ENCODE assay signal across 15 mouse cellular contexts in the genomic region with DNA sequence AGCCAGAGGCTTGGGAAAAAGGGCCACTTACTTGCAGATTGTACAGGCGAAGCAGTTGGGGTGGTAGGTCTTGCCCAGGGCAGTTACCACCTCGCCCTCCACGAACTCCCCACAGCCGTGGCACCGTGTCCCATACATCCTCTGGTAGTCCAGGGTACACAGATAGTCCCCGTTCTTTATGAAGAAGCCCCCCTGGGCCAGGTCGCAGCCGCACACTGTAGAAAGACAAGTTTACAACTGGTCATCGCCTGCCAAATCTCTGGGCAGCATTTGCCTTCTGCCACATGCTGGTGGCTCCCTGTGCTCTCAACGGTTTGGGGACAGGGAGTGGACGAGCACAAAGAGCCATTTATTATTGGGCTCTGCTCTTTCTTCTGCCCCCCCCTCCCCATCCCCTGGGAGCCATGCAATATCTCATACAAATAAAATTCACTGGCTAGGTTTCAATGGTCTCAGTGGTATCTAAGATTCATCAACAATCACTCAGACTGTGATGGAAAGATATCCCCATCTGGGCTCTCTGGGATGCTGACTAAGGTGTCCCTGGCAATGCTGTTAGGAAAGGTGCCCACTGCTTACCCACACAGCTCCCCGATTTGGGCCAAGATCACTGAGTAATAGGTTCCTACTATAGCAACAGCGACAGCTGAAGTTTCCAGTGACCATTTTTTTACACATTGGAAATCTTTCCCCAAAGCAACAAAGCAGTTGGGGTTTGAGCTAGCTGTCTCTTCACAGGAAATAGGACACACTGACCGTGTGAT.
DNase-seq lines count a peak whose midpoint lies in the region; ATAC-seq and TF ChIP-seq lines count a peak whose summit lies in the region.
"Had no signal": no experiment of that assay in that cellular context is flagged by ENCODE, and none has a peak within 500 bp of the region (broad histone marks: within the 10 kb centered on the region; RNA-seq: fewer than 3 reads in every experiment).

No protein-coding gene starts in this region.

- no peak for ATAC-seq in heart, embryonic 11.5 days (replicated peaks; ENCODE audit: insufficient number of reproducible peaks, low FRiP score, low TSS enrichment)
- 0 out of 2 replicates have a peak, but pooled peaks have one; percentile 15 for ATAC-seq in lung, embryonic 16.5 days (ENCODE audit: low read depth)
- ATAC-seq: liver, embryonic 12.5 days; midbrain, embryonic 13.5 days had no signal

- intact Hi-C loops in heart, postnatal 10 days (cut with DNase I), result loop anchor here (10.0 kb wide), 1 partner anchor 299 kb away; a partner anchor contains a TSS

- 71% methylated on average over 14 of the region's 14 CpGs for WGBS in heart, embryonic 11.5 days (ENCODE audit: insufficient replicate concordance)
- 64% methylated on average over 14 of the region's 14 CpGs for WGBS in lung, embryonic 16.5 days

- H3K36me3 ChIP-seq in heart, embryonic 11.5 days (ENCODE audit: control insufficient read depth, insufficient read depth, low read length), result peaks cover 4% of the 10 kb centered on the region
- peaks cover 2% of the 10 kb centered on the region; the same call in 1 of the 2 replicates for H3K36me3 ChIP-seq in lung, embryonic 16.5 days (ENCODE audit: control insufficient read depth, insufficient read depth, low read length)
- H3K36me3 ChIP-seq: hindbrain, embryonic 15.5 days; liver, embryonic 12.5 days; midbrain, embryonic 13.5 days had no signal

- H3K9me3 ChIP-seq in heart, embryonic 11.5 days (replicated peaks; ENCODE audit: control insufficient read depth, low read length), result no peaks in the 10 kb centered on the region
- H3K9me3 ChIP-seq in lung, embryonic 16.5 days (ENCODE audit: control insufficient read depth, low read length), result no peaks in the 10 kb centered on the region
- H3K9me3 ChIP-seq: hindbrain, embryonic 15.5 days; liver, embryonic 12.5 days; midbrain, embryonic 13.5 days had no signal

- no peak for DNase-seq in heart, postnatal 10 days
- no peak for DNase-seq in lung, postnatal 10 days
- DNase-seq in Muller cell, postnatal 12 days (ENCODE audit: inconsistent ontology term), result peak; percentile 93
- DNase-seq in kidney, adult 18-20 months, result no peak
- DNase-seq in kidney, adult 8-10 months, result no peak
- DNase-seq: adrenal gland, postnatal 36 days; cerebellum, adult 11-12 months; lung, postnatal 36 days had no signal

- 0 out of 2 replicates have a peak overlapping the region, but pooled peaks have one; percentile 16 for H3K9ac ChIP-seq in heart, embryonic 11.5 days (ENCODE audit: low read depth, low read length)
- no peak overlapping the region for H3K9ac ChIP-seq in lung, embryonic 16.5 days (ENCODE audit: low read length)
- H3K9ac ChIP-seq: hindbrain, embryonic 15.5 days; liver, embryonic 12.5 days; midbrain, embryonic 13.5 days had no signal

- H3K4me3 ChIP-seq in heart, embryonic 11.5 days (ENCODE audit: low read depth, low read length), result no peak overlapping the region
- H3K4me3 ChIP-seq in lung, embryonic 16.5 days (ENCODE audit: low read length), result no peak overlapping the region
- H3K4me3 ChIP-seq in cortical plate, adult 2 months (ENCODE audit: insufficient read depth, low read length), result no peak overlapping the region
- H3K4me3 ChIP-seq: erythroblast, embryonic 14.5 days; hindbrain, embryonic 15.5 days; liver, embryonic 12.5 days; midbrain, embryonic 13.5 days had no signal

- no peak overlapping the region; the same call in 1 of the 2 replicates for H3K4me2 ChIP-seq in heart, embryonic 11.5 days
- no peak overlapping the region for H3K4me2 ChIP-seq in lung, embryonic 16.5 days (ENCODE audit: low read depth, low read length)
- H3K4me2 ChIP-seq: hindbrain, embryonic 15.5 days; liver, embryonic 12.5 days; midbrain, embryonic 13.5 days had no signal

- peak overlapping the region; percentile 73 for H3K27ac ChIP-seq in heart, embryonic 11.5 days (ENCODE audit: low read depth, low read length)
- no peak overlapping the region for H3K27ac ChIP-seq in lung, embryonic 16.5 days (ENCODE audit: low read length)
- peak overlapping the region; percentile 55; the same call in 1 of the 2 replicates for H3K27ac ChIP-seq in cortical plate, adult 2 months (ENCODE audit: insufficient read depth, low read length)
- H3K27ac ChIP-seq: hindbrain, embryonic 15.5 days; liver, embryonic 12.5 days; midbrain, embryonic 13.5 days had no signal

- peaks cover 15% of the 10 kb centered on the region for H3K4me1 ChIP-seq in heart, embryonic 11.5 days (ENCODE audit: control insufficient read depth, insufficient read depth, low read length)
- peaks cover 18% of the 10 kb centered on the region for H3K4me1 ChIP-seq in lung, embryonic 16.5 days (replicated peaks; ENCODE audit: control insufficient read depth, insufficient read depth, low read length)
- peaks cover 15% of the 10 kb centered on the region for H3K4me1 ChIP-seq in cortical plate, adult 2 months (ENCODE audit: control insufficient read depth, insufficient read depth, low read length)
- H3K4me1 ChIP-seq: liver, embryonic 12.5 days had no signal

- no peak for TF ChIP-seq POLR2A in cortical plate, adult 2 months (IDR thresholded peaks at IDR 0.05; ENCODE audit: extremely low read depth, insufficient read depth, low read length)

- no peaks in the 10 kb centered on the region for H3K27me3 ChIP-seq in heart, embryonic 11.5 days (ENCODE audit: control insufficient read depth, insufficient read depth, low read length)
- no peaks in the 10 kb centered on the region for H3K27me3 ChIP-seq in lung, embryonic 16.5 days (ENCODE audit: control insufficient read depth, insufficient read depth, low read depth, low read length)
- H3K27me3 ChIP-seq: hindbrain, embryonic 15.5 days; liver, embryonic 12.5 days; midbrain, embryonic 13.5 days had no signal

- no peak for TF ChIP-seq CTCF in cortical plate, adult 2 months (IDR thresholded peaks at IDR 0.05; ENCODE audit: extremely low read depth, insufficient read depth, low read length)
